Mouse (Mus musculus) intestine, embryonic 16.5 days (tissue): ENCODE results near the gene H2-DMb2. TPM values are rescaled to one million over a fixed set of nuclear protein-coding genes. Genes with fewer than 3 reads are reported as not detected.

Experiments used
- ATAC-seq: fragments of 200-750 bp; cut with Nextera tagmentation; 2 replicates; pipeline ENCODE4 v1.8.0; 2017; ENCODE audit warnings: moderate TSS enrichment, moderate library complexity
- H3K27ac ChIP-seq: fragments of 300-500 bp; sonication (generic); 2 replicates; pipeline ENCODE4 v1.5.1; 2014; ENCODE audit warnings: mild to moderate bottlenecking, low read length
- H3K27me3 ChIP-seq: fragments of 300-500 bp; sonication (generic); replicated peaks from 2 replicates; pipeline ENCODE4 v1.6.1; 2014; ENCODE audit warnings: low read length, control low read depth, mixed read lengths; ENCODE audit not compliant: control insufficient read depth, insufficient read depth
- H3K36me3 ChIP-seq: fragments of 300-500 bp; sonication (generic); 2 replicates; pipeline ENCODE4 v1.6.1; 2014; ENCODE audit warnings: low read length, control low read depth; ENCODE audit not compliant: control insufficient read depth, insufficient read depth
- H3K4me1 ChIP-seq: fragments of 300-500 bp; sonication (generic); 2 replicates; pipeline ENCODE4 v1.6.1; 2014; ENCODE audit warnings: low read length, control low read depth, mixed read lengths; ENCODE audit not compliant: control insufficient read depth, insufficient read depth
- H3K4me2 ChIP-seq: fragments of 300-500 bp; sonication (generic); 2 replicates; pipeline ENCODE4 v1.6.1; 2014; ENCODE audit warnings: low read depth, low read length, control low read depth
- H3K4me3 ChIP-seq: fragments of 300-500 bp; sonication (generic); 2 replicates; pipeline ENCODE4 v1.5.1; 2014; ENCODE audit warnings: mild to moderate bottlenecking, low read length
- H3K9ac ChIP-seq: fragments of 300-500 bp; sonication (generic); 2 replicates; pipeline ENCODE4 v1.6.1; 2014; ENCODE audit warnings: low read depth, low read length
- H3K9me3 ChIP-seq: fragments of 300-500 bp; sonication (generic); 2 replicates; pipeline ENCODE4 v1.6.1; 2016; ENCODE audit warnings: low read length, control low read depth; ENCODE audit not compliant: control insufficient read depth
- WGBS: fragments of 180-500 bp; shearing (Covaris S2); extraction: QIAGEN DNeasy Blood & Tissue Kit; methylation state at CpG from one replicate; pipeline ENCODE4 v1.1.7; 2014; 5-methylcytosine and 5-hydroxymethylcytosine counted together
- polyA plus RNA-seq: library from polyadenylated mRNA; unstranded; fragments of >200 nt; fragmentation: Nextera tagmentation; extraction: Ambion mirVana; gene quantifications from 2 replicates; pipeline ENCODE4 v1.2.1, GENCODE M21; 2015

H2-DMb2 gene
- polyA plus RNA-seq, 1 experiment from 2014 or later, result 0.87 TPM

DNA sequence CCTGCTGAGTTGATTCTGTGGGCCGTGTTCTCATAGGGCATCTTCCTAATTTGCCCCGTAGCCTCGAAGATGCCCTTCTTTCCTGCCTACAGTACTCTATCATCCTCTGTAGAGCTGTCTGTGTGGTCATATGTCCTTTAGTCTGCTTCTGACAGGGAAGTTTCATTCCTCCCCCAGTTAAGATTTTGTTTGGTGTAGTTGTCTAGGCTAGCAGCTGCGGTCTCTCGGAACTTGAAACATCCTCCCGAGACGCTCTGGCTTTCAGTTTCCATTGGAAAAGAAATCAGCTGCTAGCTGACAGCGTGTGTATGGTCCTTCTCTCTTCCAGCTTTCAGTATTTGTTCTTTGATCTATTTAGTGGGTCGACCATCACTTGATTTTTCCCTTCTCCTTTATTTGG lies 38.3 kb upstream of the H2-DMb2 start:
- H3K4me2 ChIP-seq, result no peak overlapping the region
- H3K4me1 ChIP-seq, result peaks cover 1% of the 10 kb centered on the region; the same call in 1 of the 2 replicates
- WGBS, result 80% methylated on average over 9 of the region's 9 CpGs
- no peak overlapping the region for H3K4me3 ChIP-seq
- H3K36me3 ChIP-seq, result no peaks in the 10 kb centered on the region
- H3K9me3 ChIP-seq, result no peaks in the 10 kb centered on the region
- no peaks in the 10 kb centered on the region for H3K27me3 ChIP-seq
- H3K9ac ChIP-seq, result no peak overlapping the region
- no peak for ATAC-seq
- no peak overlapping the region for H3K27ac ChIP-seq

- 84% methylated on average over 7 of the region's 7 CpGs for WGBS
Observed at GRCm38 (mm10) chr17:34106555-34106954, 36.6 kb upstream of the H2-DMb2 start.

GRCm38 (mm10) chr17:34107109-34107867 lies 35.8 kb upstream of the H2-DMb2 start:
- 83% methylated on average over 7 of the region's 7 CpGs for WGBS
- no peak for ATAC-seq
- Histone ChIP-seq H3K4me1 (no peaks in the 10 kb centered on the region), H3K27ac (no peak overlapping the region), H3K9me3 (no peaks in the 10 kb centered on the region), H3K9ac (no peak overlapping the region), H3K27me3 (no peaks in the 10 kb centered on the region), H3K4me3 (no peak overlapping the region), H3K4me2 (no peak overlapping the region), H3K36me3 (peaks cover 8% of the 10 kb centered on the region)

More at GRCm38 (mm10) chr17:34106555-34106954, 36.6 kb upstream of the H2-DMb2 start:
- no peaks in the 10 kb centered on the region for H3K4me1 ChIP-seq
- H3K4me3 ChIP-seq, result no peak overlapping the region
- no peak overlapping the region for H3K27ac ChIP-seq
- no peaks in the 10 kb centered on the region for H3K27me3 ChIP-seq
- no peaks in the 10 kb centered on the region for H3K9me3 ChIP-seq
- no peak for ATAC-seq
- peaks cover 3% of the 10 kb centered on the region for H3K36me3 ChIP-seq
- no peak overlapping the region for H3K4me2 ChIP-seq
- no peak overlapping the region for H3K9ac ChIP-seq

GRCm38 (mm10) chr17:34108460-34108859 lies 34.6 kb upstream of the H2-DMb2 start:
- Histone ChIP-seq H3K27ac (no peak overlapping the region), H3K4me2 (no peak overlapping the region), H3K9ac (no peak overlapping the region), H3K27me3 (no peaks in the 10 kb centered on the region), H3K9me3 (no peaks in the 10 kb centered on the region), H3K36me3 (peaks cover 20% of the 10 kb centered on the region), H3K4me1 (no peaks in the 10 kb centered on the region), H3K4me3 (no peak overlapping the region)
- ATAC-seq, result no peak
- WGBS, result 72% methylated on average over 5 of the region's 6 CpGs

- ATAC-seq, result peak; percentile 27; the same call in 1 of the 2 replicates
- H3K4me1 ChIP-seq, result no peaks in the 10 kb centered on the region
- peaks cover 27% of the 10 kb centered on the region for H3K36me3 ChIP-seq
- H3K27me3 ChIP-seq, result no peaks in the 10 kb centered on the region
- H3K4me3 ChIP-seq, result no peak overlapping the region
- no peak overlapping the region for H3K4me2 ChIP-seq
- 77% methylated on average over 14 of the region's 14 CpGs for WGBS
- no peaks in the 10 kb centered on the region for H3K9me3 ChIP-seq
- no peak overlapping the region for H3K27ac ChIP-seq
- no peak overlapping the region for H3K9ac ChIP-seq
Observed at GRCm38 (mm10) chr17:34109038-34109805, 33.9 kb upstream of the H2-DMb2 start.

- Histone ChIP-seq H3K4me3 (no peak overlapping the region), H3K36me3 (peaks cover 31% of the 10 kb centered on the region)
Observed at GRCm38 (mm10) chr17:34109806-34110195, 33.3 kb upstream of the H2-DMb2 start.

DNA sequence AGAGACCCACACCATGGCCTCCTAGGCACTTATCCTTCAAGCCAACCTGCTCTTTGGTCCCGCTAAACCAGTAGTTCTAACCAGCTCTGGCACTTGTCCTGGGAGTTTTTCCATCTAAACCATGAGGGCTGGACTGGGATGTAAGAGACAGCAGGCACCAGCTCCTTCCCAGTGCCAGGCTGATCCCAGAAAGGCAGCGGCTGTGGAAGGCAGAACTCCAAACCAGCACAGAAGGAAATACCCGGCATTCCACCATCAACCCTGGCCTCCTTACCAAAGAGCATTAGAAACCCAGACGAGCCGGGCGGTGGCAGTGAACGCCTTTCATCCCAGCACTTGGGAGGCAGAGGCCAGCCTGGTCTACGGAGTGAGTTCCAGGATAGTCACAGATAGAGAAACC lies 32.8 kb upstream of the H2-DMb2 start:
- H3K36me3 ChIP-seq, result peaks cover 36% of the 10 kb centered on the region
- H3K27ac ChIP-seq, result no peak overlapping the region
- no peak overlapping the region for H3K4me3 ChIP-seq
- no peaks in the 10 kb centered on the region for H3K9me3 ChIP-seq
- no peak overlapping the region for H3K4me2 ChIP-seq
- 59% methylated on average over 8 of the region's 8 CpGs for WGBS
- ATAC-seq, result peak; percentile 26; the same call in 1 of the 2 replicates
- no peak overlapping the region for H3K9ac ChIP-seq
- no peaks in the 10 kb centered on the region for H3K27me3 ChIP-seq
- H3K4me1 ChIP-seq, result peaks cover 3% of the 10 kb centered on the region; the same call in 1 of the 2 replicates

More at GRCm38 (mm10) chr17:34109806-34110195, 33.3 kb upstream of the H2-DMb2 start:
- Histone ChIP-seq H3K27ac (no peak overlapping the region), H3K9ac (no peak overlapping the region), H3K4me2 (no peak overlapping the region), H3K4me1 (peaks cover 2% of the 10 kb centered on the region; the same call in 1 of the 2 replicates), H3K27me3 (no peaks in the 10 kb centered on the region), H3K9me3 (no peaks in the 10 kb centered on the region)
- WGBS, result 73% methylated on average over 3 of the region's 3 CpGs
- peak; percentile 47 for ATAC-seq

- no peak for ATAC-seq
- no peak overlapping the region for H3K27ac ChIP-seq
Observed at GRCm38 (mm10) chr17:34114114-34114513, 29.0 kb upstream of the H2-DMb2 start.

GRCm38 (mm10) chr17:34116736-34117370 lies 26.3 kb upstream of the H2-DMb2 start:
- ATAC-seq, result no peak

More at GRCm38 (mm10) chr17:34114114-34114513, 29.0 kb upstream of the H2-DMb2 start:
- Histone ChIP-seq H3K4me3 (no peak overlapping the region), H3K4me2 (no peak overlapping the region), H3K9me3 (no peaks in the 10 kb centered on the region), H3K9ac (no peak overlapping the region), H3K36me3 (peaks cover 64% of the 10 kb centered on the region), H3K4me1 (peaks cover 19% of the 10 kb centered on the region), H3K27me3 (no peaks in the 10 kb centered on the region)
- WGBS, result 91% methylated on average over 7 of the region's 7 CpGs

More at GRCm38 (mm10) chr17:34116736-34117370, 26.3 kb upstream of the H2-DMb2 start:
- Histone ChIP-seq H3K27me3 (no peaks in the 10 kb centered on the region), H3K36me3 (peaks cover 61% of the 10 kb centered on the region), H3K4me2 (peak overlapping the region; percentile 95), H3K4me1 (peaks cover 19% of the 10 kb centered on the region), H3K27ac (peak overlapping the region; percentile 14; the same call in 1 of the 2 replicates), H3K9me3 (no peaks in the 10 kb centered on the region), H3K4me3 (peak overlapping the region; percentile 89), H3K9ac (peak overlapping the region; percentile 68)
- WGBS, result 21% methylated on average over 7 of the region's 7 CpGs
